Mouse (Mus musculus) hindbrain, embryonic 16.5 days (tissue): ENCODE results near the gene Grip2. TPM values are rescaled to one million over a fixed set of nuclear protein-coding genes. Genes with fewer than 3 reads are reported as not detected.

Source experiments
- ATAC-seq: fragments of 200-750 bp; cut with Nextera tagmentation; 2 replicates; pipeline ENCODE4 v1.8.0; 2017; ENCODE audit warnings: moderate TSS enrichment, moderate library complexity
- H3K27ac ChIP-seq: fragments of 300-500 bp; sonication (generic); 2 replicates; pipeline ENCODE4 v1.5.1; 2014; ENCODE audit warnings: low read depth, mild to moderate bottlenecking, control low read depth, low read length, moderate library complexity
- H3K27me3 ChIP-seq: fragments of 300-500 bp; sonication (generic); replicated peaks from 2 replicates; pipeline ENCODE4 v1.6.1; 2014; ENCODE audit warnings: low read length; ENCODE audit not compliant: control insufficient read depth, insufficient read depth
- H3K36me3 ChIP-seq: fragments of 300-500 bp; sonication (generic); 2 replicates; pipeline ENCODE4 v1.6.1; 2014; ENCODE audit warnings: mild to moderate bottlenecking, low read length, moderate library complexity, mixed read lengths; ENCODE audit not compliant: control insufficient read depth, insufficient read depth
- H3K4me1 ChIP-seq: fragments of 300-500 bp; sonication (generic); 2 replicates; pipeline ENCODE4 v1.6.1; 2014; ENCODE audit warnings: low read depth, low read length; ENCODE audit not compliant: control insufficient read depth, insufficient read depth
- H3K4me2 ChIP-seq: fragments of 300-500 bp; sonication (generic); 2 replicates; pipeline ENCODE4 v1.6.1; 2014; ENCODE audit warnings: mild to moderate bottlenecking, low read length, control low read depth, moderate library complexity
- H3K4me3 ChIP-seq: fragments of 300-500 bp; sonication (generic); 2 replicates; pipeline ENCODE4 v1.5.1; 2014; ENCODE audit warnings: mild to moderate bottlenecking, low read length, control low read depth, moderate library complexity
- H3K9ac ChIP-seq: fragments of 300-500 bp; sonication (generic); 2 replicates; pipeline ENCODE4 v1.6.1; 2014; ENCODE audit warnings: low read depth, mild to moderate bottlenecking, control low read depth, low read length, moderate library complexity
- H3K9me3 ChIP-seq: fragments of 300-500 bp; sonication (generic); 2 replicates; pipeline ENCODE4 v1.6.1; 2014; ENCODE audit warnings: mild to moderate bottlenecking, low read length, moderate library complexity; ENCODE audit not compliant: control insufficient read depth
- WGBS: fragments of 180-500 bp; shearing (Covaris S2); extraction: QIAGEN DNeasy Blood & Tissue Kit; methylation state at CpG from one replicate; pipeline ENCODE4 v1.1.7; 2014; 5-methylcytosine and 5-hydroxymethylcytosine counted together
- polyA plus RNA-seq: library from polyadenylated mRNA; unstranded; fragments of >200 nt; fragmentation: Nextera tagmentation; extraction: Ambion mirVana; gene quantifications from 2 replicates; pipeline ENCODE4 v1.2.1, GENCODE M21; 2015

The Grip2 gene
- polyA plus RNA-seq, 1 experiment from 2014 or later = 6.3 TPM

GRCm38 (mm10) chr6:91842897-91843627, 16.0 kb upstream of the Grip2 start:
- Histone ChIP-seq H3K4me1 (peaks cover 27% of the 10 kb centered on the region), H3K4me3 (peak overlapping the region; percentile 71), H3K27me3 (peaks cover 3% of the 10 kb centered on the region), H3K36me3 (no peaks in the 10 kb centered on the region), H3K4me2 (peak overlapping the region; percentile 82), H3K27ac (peak overlapping the region; percentile 63; the same call in 1 of the 2 replicates), H3K9ac (peak overlapping the region; percentile 80), H3K9me3 (no peaks in the 10 kb centered on the region)
- ATAC-seq = peak; percentile 1; the same call in 1 of the 2 replicates
- 4% methylated on average over 43 of the region's 46 CpGs for WGBS

- WGBS = 3% methylated on average over 23 of the region's 23 CpGs
These were observed 12.2 kb upstream of the Grip2 start for GRCm38 (mm10) chr6:91839010-91839871.

GRCm38 (mm10) chr6:91832863-91833440, 5.9 kb upstream of the Grip2 start:
- Histone ChIP-seq H3K4me1 (peaks cover under 1% of the 10 kb centered on the region), H3K4me3 (no peak overlapping the region), H3K9ac (no peak overlapping the region), H3K27ac (no peak overlapping the region), H3K27me3 (no peaks in the 10 kb centered on the region), H3K9me3 (no peaks in the 10 kb centered on the region), H3K4me2 (no peak overlapping the region), H3K36me3 (no peaks in the 10 kb centered on the region)
- no peak for ATAC-seq
- WGBS = 49% methylated on average over 3 of the region's 3 CpGs

More at GRCm38 (mm10) chr6:91839010-91839871, 12.2 kb upstream of the Grip2 start:
- Histone ChIP-seq H3K9me3 (no peaks in the 10 kb centered on the region), H3K36me3 (no peaks in the 10 kb centered on the region), H3K4me2 (peak overlapping the region; percentile 58), H3K4me1 (peaks cover 28% of the 10 kb centered on the region), H3K27me3 (peaks cover 3% of the 10 kb centered on the region), H3K9ac (peak overlapping the region; percentile 65), H3K27ac (peak overlapping the region; percentile 86), H3K4me3 (peak overlapping the region; percentile 36)
- peak; percentile 89 for ATAC-seq

- no peaks in the 10 kb centered on the region for H3K9me3 ChIP-seq
- no peaks in the 10 kb centered on the region for H3K27me3 ChIP-seq
- 54% methylated on average over 5 of the region's 5 CpGs for WGBS
- 0 out of 2 replicates have a peak, but pooled peaks have one; percentile 37 for ATAC-seq
- H3K4me3 ChIP-seq = no peak overlapping the region
- H3K36me3 ChIP-seq = no peaks in the 10 kb centered on the region
- H3K4me2 ChIP-seq = no peak overlapping the region
- no peaks in the 10 kb centered on the region for H3K4me1 ChIP-seq
- no peak overlapping the region for H3K9ac ChIP-seq
- H3K27ac ChIP-seq = no peak overlapping the region
These were observed 876 bp upstream of the Grip2 start for GRCm38 (mm10) chr6:91827926-91828325.

- ATAC-seq = no peak
- H3K4me2 ChIP-seq = no peak overlapping the region
- H3K9me3 ChIP-seq = no peaks in the 10 kb centered on the region
- H3K27me3 ChIP-seq = no peaks in the 10 kb centered on the region
- no peaks in the 10 kb centered on the region for H3K4me1 ChIP-seq
- H3K27ac ChIP-seq = no peak overlapping the region
- WGBS = 72% methylated on average over 8 of the region's 8 CpGs
- no peak overlapping the region for H3K4me3 ChIP-seq
- H3K36me3 ChIP-seq = no peaks in the 10 kb centered on the region
- H3K9ac ChIP-seq = no peak overlapping the region
These were observed 8.8 kb downstream of the Grip2 start for GRCm38 (mm10) chr6:91818271-91818670.

- H3K27me3 ChIP-seq = no peaks in the 10 kb centered on the region
- H3K36me3 ChIP-seq = no peaks in the 10 kb centered on the region
- H3K4me1 ChIP-seq = no peaks in the 10 kb centered on the region
- no peak overlapping the region for H3K9ac ChIP-seq
- H3K9me3 ChIP-seq = no peaks in the 10 kb centered on the region
- H3K4me3 ChIP-seq = no peak overlapping the region
- no peak for ATAC-seq
- 94% methylated on average over 6 of the region's 6 CpGs for WGBS
- H3K4me2 ChIP-seq = no peak overlapping the region
- no peak overlapping the region for H3K27ac ChIP-seq
These were observed 11.1 kb downstream of the Grip2 start for GRCm38 (mm10) chr6:91815976-91816375.

- ATAC-seq = 0 out of 2 replicates have a peak, but pooled peaks have one; percentile 19
- no peaks in the 10 kb centered on the region for H3K27me3 ChIP-seq
- H3K27ac ChIP-seq = no peak overlapping the region
- H3K9me3 ChIP-seq = no peaks in the 10 kb centered on the region
- no peak overlapping the region for H3K4me2 ChIP-seq
- 86% methylated on average over 3 of the region's 3 CpGs for WGBS
- no peaks in the 10 kb centered on the region for H3K4me1 ChIP-seq
- no peak overlapping the region for H3K9ac ChIP-seq
- no peaks in the 10 kb centered on the region for H3K36me3 ChIP-seq
- no peak overlapping the region for H3K4me3 ChIP-seq
These were observed 13.4 kb downstream of the Grip2 start for GRCm38 (mm10) chr6:91813611-91814010.

- ATAC-seq = peak; percentile 18; the same call in 1 of the 2 replicates
- WGBS = 31% methylated on average over 1 of the region's 1 CpGs
- Histone ChIP-seq H3K4me3 (no peak overlapping the region), H3K36me3 (no peaks in the 10 kb centered on the region), H3K27me3 (no peaks in the 10 kb centered on the region; the same call in 1 of the 2 replicates), H3K4me2 (no peak overlapping the region), H3K27ac (no peak overlapping the region), H3K9me3 (no peaks in the 10 kb centered on the region), H3K9ac (no peak overlapping the region), H3K4me1 (peaks cover 14% of the 10 kb centered on the region)
These were observed 17.0 kb downstream of the Grip2 start for GRCm38 (mm10) chr6:91810007-91810406.

GRCm38 (mm10) chr6:91808022-91808421, 19.0 kb downstream of the Grip2 start:
- Histone ChIP-seq H3K36me3 (no peaks in the 10 kb centered on the region), H3K9me3 (no peaks in the 10 kb centered on the region), H3K4me1 (peaks cover 17% of the 10 kb centered on the region), H3K4me2 (no peak overlapping the region), H3K27ac (no peak overlapping the region), H3K4me3 (no peak overlapping the region), H3K27me3 (no peaks in the 10 kb centered on the region; the same call in 1 of the 2 replicates), H3K9ac (no peak overlapping the region)
- ATAC-seq = no peak
- WGBS = 60% methylated on average over 6 of the region's 6 CpGs
